Mouse (Mus musculus) liver, adult 2 months (tissue): Measurements from ENCODE around the gene Tmem217.

Source experiments
- CTCF ChIP-seq: fragments of 200-500 bp; IDR thresholded peaks from 2 replicates; pipeline ENCODE4 v1.5.1; 2011; ENCODE audit warnings: low read depth, low read length, control low read depth
- POLR2A ChIP-seq: fragments of 200-500 bp; IDR thresholded peaks from 2 replicates; pipeline ENCODE4 v1.6.1; 2011; ENCODE audit warnings: low read length, control low read depth; ENCODE audit not compliant: insufficient read depth; ENCODE audit errors: extremely low read depth

GRCm38 (mm10) chr17:29494732-29495076 is 57.5 kb downstream of the Tmem217 start:
- TF ChIP-seq CTCF (no peak), POLR2A (no peak)
